Mouse (Mus musculus): ENCODE measurements around the gene Hist1h2bc.
"Not testable (repeated sequence)": the region's sequence is repeated elsewhere in the genome, so short reads cannot be mapped to it uniquely, and the experiment has no call there.

The Hist1h2bc gene

GRCm38 (mm10) chr13:23699767-23700166, 15.8 kb downstream of the Hist1h2bc start:
- no peak for DNase-seq (ENCODE audit: low spot score)

- DNase-seq (ENCODE audit: low spot score) = peak; percentile 92
Measured at GRCm38 (mm10) chr13:23700786-23701520, 17.0 kb downstream of the Hist1h2bc start.

GRCm38 (mm10) chr13:23702220-23702619, 18.2 kb downstream of the Hist1h2bc start:
- DNase-seq (ENCODE audit: low spot score) = no peak

- not testable (repeated sequence) for DNase-seq (ENCODE audit: low spot score)
Measured at GRCm38 (mm10) chr13:23702801-23703200, 18.8 kb downstream of the Hist1h2bc start.

GRCm38 (mm10) chr13:23705751-23706356, 21.9 kb downstream of the Hist1h2bc start:
- DNase-seq (ENCODE audit: low spot score) = no peak

- no peak for DNase-seq (ENCODE audit: low spot score)
Measured at GRCm38 (mm10) chr13:23706771-23707170, 22.8 kb downstream of the Hist1h2bc start.

GRCm38 (mm10) chr13:23708041-23708440, 24.0 kb downstream of the Hist1h2bc start:
- DNase-seq (ENCODE audit: low spot score) = no peak

- DNase-seq (ENCODE audit: low spot score) = no peak
Measured at GRCm38 (mm10) chr13:23708654-23709053, 24.7 kb downstream of the Hist1h2bc start.

- DNase-seq (ENCODE audit: low spot score) = no peak
Measured at GRCm38 (mm10) chr13:23709714-23710373, 25.8 kb downstream of the Hist1h2bc start.

- peak; percentile 64 for DNase-seq (ENCODE audit: low spot score)
Measured at GRCm38 (mm10) chr13:23710374-23711089, 26.5 kb downstream of the Hist1h2bc start, which contains the start of gene Hfe. Hfe (minus strand) TSS chr13:23710854.

- no peak for DNase-seq (ENCODE audit: low spot score)
Measured at GRCm38 (mm10) chr13:23716261-23717042, 32.5 kb downstream of the Hist1h2bc start.

GRCm38 (mm10) chr13:23717176-23717575, 33.2 kb downstream of the Hist1h2bc start:
- no peak for DNase-seq (ENCODE audit: low spot score)

GRCm38 (mm10) chr13:23717593-23718245, 33.7 kb downstream of the Hist1h2bc start:
- not testable (repeated sequence) for DNase-seq (ENCODE audit: low spot score)

GRCm38 (mm10) chr13:23724239-23724638, 40.2 kb downstream of the Hist1h2bc start:
- no peak for DNase-seq (ENCODE audit: low spot score)

- no peak for DNase-seq (ENCODE audit: low spot score)
Measured at GRCm38 (mm10) chr13:23725213-23725612, 41.2 kb downstream of the Hist1h2bc start.

GRCm38 (mm10) chr13:23728472-23729191, 44.6 kb downstream of the Hist1h2bc start:
- no peak for DNase-seq (ENCODE audit: low spot score)

GRCm38 (mm10) chr13:23729192-23729525, 45.2 kb downstream of the Hist1h2bc start:
- no peak for DNase-seq (ENCODE audit: low spot score)

- DNase-seq (ENCODE audit: low spot score) = no peak
Measured at GRCm38 (mm10) chr13:23729706-23730105, 45.7 kb downstream of the Hist1h2bc start.

- peak; percentile 23 for DNase-seq (ENCODE audit: low spot score)
Measured at GRCm38 (mm10) chr13:23730479-23730878, 46.5 kb downstream of the Hist1h2bc start.

- peak; percentile 70 for DNase-seq (ENCODE audit: low spot score)
Measured at GRCm38 (mm10) chr13:23732156-23732804, 48.3 kb downstream of the Hist1h2bc start.

Measured in embryo, embryonic 10.5 days (tissue).